Mouse (Mus musculus) myocyte (in vitro differentiated cells): Measurements from ENCODE around the gene Palm. TPM values are rescaled to one million over a fixed set of nuclear protein-coding genes. Genes with fewer than 3 reads are reported as not detected.
A peak's percentile ranks its signal among the peaks of the same experiment; 100 is the strongest.
"Not testable (repeated sequence)": the region's sequence is repeated elsewhere in the genome, so short reads cannot be mapped to it uniquely, and the experiment has no call there.

Source experiments
- H3K27me3 ChIP-seq: one replicate; pipeline ENCODE4 v1.6.1; 2011; ENCODE audit not compliant: control insufficient read depth, insufficient read depth, insufficient read length
- H3K36me3 ChIP-seq: one replicate; pipeline ENCODE4 v1.6.1; 2011; ENCODE audit not compliant: control insufficient read depth, insufficient read depth
- H3K4me2 ChIP-seq: one replicate; pipeline ENCODE4 v1.6.1; 2011; ENCODE audit warnings: low read depth, control low read depth
- H3K4me3 ChIP-seq: one replicate; pipeline ENCODE4 v1.5.1; 2011; ENCODE audit warnings: mild to moderate bottlenecking, control low read depth, moderate library complexity
- H3K79me2 ChIP-seq: one replicate; pipeline ENCODE4 v1.6.1; 2011; ENCODE audit not compliant: control insufficient read depth, insufficient read depth
- H3ac ChIP-seq: one replicate; pipeline ENCODE4 v1.6.1; 2011; ENCODE audit not compliant: control insufficient read depth, insufficient read length
- CEBPB ChIP-seq: IDR thresholded peaks from 2 replicates; pipeline ENCODE4 v1.6.1; 2011; ENCODE audit warnings: mild to moderate bottlenecking, moderate library complexity; ENCODE audit not compliant: poor library complexity, insufficient read depth, severe bottlenecking
- E2F4 ChIP-seq: IDR thresholded peaks from one replicate; pipeline ENCODE4 v1.6.1; 2011; ENCODE audit warnings: mild to moderate bottlenecking, control low read depth, moderate library complexity; ENCODE audit not compliant: insufficient read depth
- MAX ChIP-seq: IDR thresholded peaks from one replicate; pipeline ENCODE4 v1.6.1; 2011; ENCODE audit warnings: low read depth, mild to moderate bottlenecking, control low read depth
- MYOD1 ChIP-seq, 3 experiments: IDR thresholded peaks; one replicate each; pipeline ENCODE4 v1.6.1; 2011; ENCODE audit warnings: control low read depth in 2 of 3, low read depth in 2 of 3, mild to moderate bottlenecking in 2 of 3, moderate library complexity in 1 of 3; ENCODE audit not compliant: insufficient read length in 2 of 3, control insufficient read depth in 1 of 3
- MYOG ChIP-seq, 3 experiments: IDR thresholded peaks; one replicate each; pipeline ENCODE4 v1.6.1; 2011; ENCODE audit warnings: control low read depth in 2 of 3, low read depth in 2 of 3, mild to moderate bottlenecking in 2 of 3; ENCODE audit not compliant: insufficient read length in 2 of 3, control insufficient read depth in 1 of 3, insufficient read depth in 1 of 3
- POLR2A ChIP-seq: IDR thresholded peaks from one replicate; pipeline ENCODE4 v1.6.1; 2011; ENCODE audit warnings: low read depth, mild to moderate bottlenecking, control low read depth, moderate library complexity; ENCODE audit not compliant: insufficient read length
- POLR2AphosphoS2 ChIP-seq: IDR thresholded peaks from one replicate; pipeline ENCODE4 v1.6.1; 2011; ENCODE audit warnings: low read depth, control low read depth; ENCODE audit not compliant: insufficient read length
- REST ChIP-seq: IDR thresholded peaks from one replicate; pipeline ENCODE4 v1.6.1; 2011; ENCODE audit warnings: mild to moderate bottlenecking, control low read depth, moderate library complexity; ENCODE audit not compliant: insufficient read depth, insufficient read length
- SRF ChIP-seq: IDR thresholded peaks from one replicate; pipeline ENCODE4 v1.6.1; 2011; ENCODE audit warnings: low read depth; ENCODE audit not compliant: control insufficient read depth, insufficient read length
- TCF12 ChIP-seq: IDR thresholded peaks from one replicate; pipeline ENCODE4 v1.6.1; 2011; ENCODE audit warnings: mild to moderate bottlenecking, control low read depth; ENCODE audit not compliant: poor library complexity, insufficient read depth, severe bottlenecking
- TCF3 ChIP-seq: IDR thresholded peaks from one replicate; pipeline ENCODE4 v1.6.1; 2011; ENCODE audit warnings: low read depth, control low read depth; ENCODE audit not compliant: insufficient read length
- USF1 ChIP-seq: IDR thresholded peaks from one replicate; pipeline ENCODE4 v1.6.1; 2011; ENCODE audit warnings: low read depth, mild to moderate bottlenecking, control low read depth, moderate library complexity
- polyA plus RNA-seq: library from polyadenylated mRNA; unstranded; fragments of >200 nt; fragmentation: generic; extraction: Trizol; gene quantifications from one replicate; pipeline ENCODE4 v1.2.1, GENCODE M21; 2012; ENCODE audit warnings: missing spikeins

Gene Palm
- polyA plus RNA-seq, 1 experiment: 70.0 TPM

GRCm38 (mm10) chr10:79748496-79748895 is 44.9 kb upstream of the Palm start:
- Histone ChIP-seq H3ac (no peak overlapping the region), H3K4me3 (no peak overlapping the region), H3K4me2 (no peak overlapping the region), H3K36me3 (no peaks in the 10 kb centered on the region), H3K79me2 (peaks cover 10% of the 10 kb centered on the region), H3K27me3 (peaks cover 6% of the 10 kb centered on the region)
- TF ChIP-seq TCF12 (no peak), CEBPB (no peak), MYOD1 (IDR thresholded peaks at IDR 0.05; ENCODE audit: control insufficient read depth in 1 of 3, insufficient read length in 2 of 3, low read depth in 2 of 3) (no peak), MYOG (IDR thresholded peaks at IDR 0.05; ENCODE audit: control insufficient read depth in 1 of 3, insufficient read depth in 1 of 3, insufficient read length in 2 of 3, low read depth in 2 of 3) (no peak), USF1 (no peak), POLR2AphosphoS2 (no peak), E2F4 (no peak), MAX (no peak)

- H3K36me3 ChIP-seq: peaks cover 15% of the 10 kb centered on the region
- no peak within 1 kb of the TSS for H3ac ChIP-seq
- H3K27me3 ChIP-seq: peaks cover 6% of the 10 kb centered on the region
- no peak within 1 kb of the TSS for H3K4me2 ChIP-seq
- H3K4me3 ChIP-seq: no peak within 1 kb of the TSS
- H3K79me2 ChIP-seq: no peaks in the 10 kb centered on the region
- TF ChIP-seq POLR2AphosphoS2 (no peak), REST (no peak), MYOG (IDR thresholded peaks at IDR 0.05; ENCODE audit: control insufficient read depth in 1 of 3, insufficient read depth in 1 of 3, insufficient read length in 2 of 3, low read depth in 2 of 3) (no peak), MAX (no peak), TCF12 (no peak), SRF (no peak)
Observed at GRCm38 (mm10) chr10:79754856-79755516, 38.4 kb upstream of the Palm start, which contains the start of gene Fgf22. Fgf22 (plus strand) TSS chr10:79755076.

- H3ac ChIP-seq: no peak overlapping the region
- H3K4me3 ChIP-seq: no peak overlapping the region
- peaks cover 17% of the 10 kb centered on the region for H3K36me3 ChIP-seq
- peaks cover 6% of the 10 kb centered on the region for H3K27me3 ChIP-seq
- no peak for TF ChIP-seq CEBPB
- TF ChIP-seq TCF3: no peak
- TF ChIP-seq USF1: no peak
- TF ChIP-seq MYOD1 (IDR thresholded peaks at IDR 0.05; ENCODE audit: control insufficient read depth in 1 of 3, insufficient read length in 2 of 3, low read depth in 2 of 3): no peak
- TF ChIP-seq TCF12: no peak
- TF ChIP-seq REST: no peak
- no peak for TF ChIP-seq MAX
- no peak for TF ChIP-seq SRF
- TF ChIP-seq MYOG (IDR thresholded peaks at IDR 0.05; ENCODE audit: control insufficient read depth in 1 of 3, insufficient read depth in 1 of 3, insufficient read length in 2 of 3, low read depth in 2 of 3): no peak
- TF ChIP-seq E2F4: no peak
- no peak for TF ChIP-seq POLR2AphosphoS2
- no peak for TF ChIP-seq POLR2A
- H3K4me2 ChIP-seq: no peak overlapping the region
- H3K79me2 ChIP-seq: no peaks in the 10 kb centered on the region
Observed at GRCm38 (mm10) chr10:79755854-79756253, 37.5 kb upstream of the Palm start.

- H3K4me3 ChIP-seq: no peak overlapping the region
- no peak overlapping the region for H3ac ChIP-seq
- H3K27me3 ChIP-seq: peaks cover 1% of the 10 kb centered on the region
- TF ChIP-seq POLR2AphosphoS2 (peak; percentile 58), TCF12 (no peak), TCF3 (no peak), CEBPB (no peak)
- H3K36me3 ChIP-seq: peaks cover 20% of the 10 kb centered on the region
- no peak overlapping the region for H3K4me2 ChIP-seq
- H3K79me2 ChIP-seq: no peaks in the 10 kb centered on the region
Observed at GRCm38 (mm10) chr10:79756660-79757059, 36.7 kb upstream of the Palm start.

GRCm38 (mm10) chr10:79759675-79760074 is 33.7 kb upstream of the Palm start:
- H3K27me3 ChIP-seq, H3ac ChIP-seq, H3K4me3 ChIP-seq, H3K4me2 ChIP-seq: not testable (repeated sequence)
- Histone ChIP-seq H3K36me3 (peaks cover 20% of the 10 kb centered on the region), H3K79me2 (peaks cover 26% of the 10 kb centered on the region)
